Mouse (Mus musculus) cerebellum, postnatal 4 days (tissue): ENCODE measurements at regions not wholly inside any gene's neighbourhood (a gene's known extent, or its start where the extent isn't known, plus 50 kb on each side); places are given as distances from the start of the nearest gene placed in this dataset.
"Not testable (repeated sequence)": the region's sequence is repeated elsewhere in the genome, so short reads cannot be mapped to it uniquely, and the experiment has no call there.

Source experiments
- DNase-seq, 2 experiments: peaks; one replicate each; pipeline ENCODE4 v3.0.0; 2022; ENCODE audit warnings: low spot score in 2 of 2, mixed read lengths in 1 of 2

DNA sequence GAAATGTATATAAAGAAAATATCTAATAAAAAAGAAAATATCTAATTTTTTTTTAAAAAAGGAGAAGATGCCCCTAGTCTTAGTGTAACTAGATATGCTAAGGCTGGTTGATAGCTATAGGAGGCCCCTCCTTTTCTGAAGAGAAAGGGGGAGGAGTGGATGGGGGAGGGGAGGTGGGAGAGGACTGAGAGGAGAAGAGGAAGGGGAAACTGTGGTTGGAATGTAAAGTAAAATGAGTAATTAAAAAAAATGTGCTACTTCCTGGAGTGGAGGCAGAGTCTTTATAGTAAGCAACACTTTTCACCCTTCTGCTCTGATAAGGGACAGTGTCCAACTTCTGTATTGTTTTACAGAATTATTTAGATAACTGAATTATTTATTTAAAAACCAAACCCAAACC, 513.6 kb upstream of the Fam160b2 start:
- DNase-seq = no peak

DNA sequence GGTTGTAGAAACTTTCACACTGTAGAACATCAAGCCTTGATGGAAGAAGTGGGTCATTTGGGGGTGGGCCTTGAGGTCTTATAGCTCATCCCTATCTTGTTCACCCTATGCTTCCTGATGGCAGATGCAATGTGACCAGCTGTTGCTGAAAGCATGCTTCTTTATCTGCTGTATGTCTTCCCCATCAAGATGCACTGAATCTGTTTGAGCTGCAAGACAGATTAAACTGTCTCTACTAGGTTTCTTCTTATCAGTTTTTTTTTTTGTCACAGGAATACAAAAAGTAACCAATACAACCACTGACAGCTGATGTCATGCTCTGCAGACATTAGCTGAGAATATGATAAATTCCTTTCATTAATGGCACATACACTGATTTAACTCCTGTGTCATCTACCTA, 505.0 kb upstream of the Fam160b2 start:
- no peak for DNase-seq

DNA sequence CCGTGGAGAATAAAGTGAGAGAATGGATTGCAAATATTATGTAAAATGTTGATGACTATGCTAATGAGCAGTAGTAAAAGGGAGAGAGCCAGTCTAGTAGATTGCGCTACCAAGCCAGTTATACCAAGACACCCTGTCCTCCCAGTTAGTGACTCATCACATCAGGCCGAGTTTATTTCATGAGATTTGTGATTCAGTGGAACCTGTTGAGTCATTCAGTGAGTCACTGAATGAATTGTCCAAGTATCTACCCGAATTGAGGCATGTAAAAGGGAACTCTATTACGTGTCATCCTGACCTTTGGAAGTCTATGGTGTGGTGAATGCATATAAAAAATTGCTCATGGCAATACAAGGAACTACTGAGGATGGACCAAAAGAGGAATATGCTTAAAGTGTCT, 504.3 kb upstream of the Fam160b2 start:
- DNase-seq = no peak

DNA sequence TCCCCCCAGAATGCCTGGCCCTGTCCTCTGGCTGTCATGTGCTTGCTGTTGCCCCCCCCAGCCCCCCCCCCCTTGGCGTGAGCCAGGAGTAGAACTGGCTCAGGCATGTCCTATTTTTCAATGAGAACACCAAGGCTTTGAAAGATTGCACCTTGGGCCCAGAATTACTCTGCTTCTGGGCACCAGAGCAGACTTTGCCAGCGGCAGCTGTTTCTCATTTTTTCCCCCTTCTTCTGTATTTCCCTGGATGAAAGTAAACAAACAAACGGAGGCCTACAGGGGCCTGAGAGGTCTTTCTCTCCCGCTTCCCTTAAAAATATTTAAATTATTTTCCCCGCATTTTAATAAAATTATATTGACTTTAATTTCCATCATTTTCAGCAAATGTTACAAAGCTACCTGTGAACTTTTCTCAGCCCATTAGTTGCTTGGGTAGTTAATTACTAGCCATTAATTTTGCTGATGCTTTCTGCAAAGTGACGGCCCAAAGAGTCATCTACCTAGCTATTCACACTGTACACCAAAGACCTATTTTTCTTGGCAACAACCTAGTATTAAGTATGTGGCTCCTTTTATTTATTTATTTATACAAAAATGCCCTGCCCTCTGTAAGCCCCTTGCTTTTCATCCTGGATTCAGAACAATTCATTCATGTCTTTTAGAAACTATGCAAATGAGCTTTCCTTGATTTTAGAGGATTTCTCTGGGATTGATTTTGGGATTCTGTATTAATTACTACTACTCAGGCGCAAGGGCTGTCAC, 496.2 kb upstream of the Fam160b2 start:
- DNase-seq = no peak

DNA sequence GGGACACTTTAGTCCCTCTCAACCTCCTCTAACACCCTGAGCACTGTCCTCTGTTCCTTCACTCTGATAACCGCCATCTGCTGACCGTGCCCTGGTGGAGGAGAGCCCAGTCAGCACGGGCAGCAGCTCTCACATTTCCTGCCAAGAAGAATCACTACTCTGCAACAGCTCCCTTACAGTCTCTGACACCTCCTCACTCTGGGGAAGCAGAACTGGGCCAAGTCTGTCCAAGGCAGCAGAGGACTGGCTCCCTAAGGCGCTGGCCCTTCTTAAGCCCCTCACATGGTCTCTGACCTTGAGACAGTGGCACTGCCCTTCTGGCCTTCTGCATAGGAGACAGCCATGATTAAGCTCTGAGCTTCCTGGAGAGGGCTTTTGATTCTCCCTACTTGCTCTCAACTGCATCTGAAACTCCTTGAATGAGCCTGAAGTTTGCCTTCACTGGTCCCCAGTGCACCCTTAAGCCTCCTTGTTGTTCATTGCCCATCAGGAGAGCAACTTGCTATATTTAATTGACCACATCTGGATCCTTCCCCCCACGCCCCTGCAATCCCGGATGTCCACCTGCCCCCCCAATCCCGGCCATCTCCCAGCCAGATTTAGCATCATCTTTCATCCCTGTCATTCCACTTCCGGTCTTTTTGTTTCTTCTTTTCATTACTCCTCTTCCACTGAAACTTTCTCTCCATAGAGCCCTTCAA, 493.1 kb upstream of the Fam160b2 start:
- peak in 1 of 2 experiments; percentile 40 for DNase-seq

- no peak for DNase-seq
Measured at GRCm38 (mm10) chr14:71085721-71086120, 486.1 kb upstream of the Fam160b2 start.

DNA sequence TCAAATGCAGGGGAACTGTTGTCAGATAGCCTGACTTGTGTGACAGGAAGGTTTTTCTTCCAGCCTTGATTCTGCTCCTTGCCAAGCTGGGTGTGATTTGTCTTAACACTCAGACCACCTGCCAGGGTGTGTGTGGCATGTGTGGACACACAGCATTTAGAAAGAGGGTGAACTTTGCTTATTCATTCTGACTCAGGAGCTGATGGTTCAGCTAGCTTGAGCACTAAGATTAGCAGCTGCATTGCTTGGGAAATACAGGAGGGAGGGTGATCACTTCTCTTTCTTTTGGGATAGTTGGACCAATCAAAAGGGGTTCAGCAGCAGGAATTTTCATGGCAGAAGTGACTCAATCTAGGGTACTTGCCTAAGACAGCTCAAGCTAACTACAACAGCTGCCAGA, 482.7 kb upstream of the Fam160b2 start:
- no peak for DNase-seq

DNA sequence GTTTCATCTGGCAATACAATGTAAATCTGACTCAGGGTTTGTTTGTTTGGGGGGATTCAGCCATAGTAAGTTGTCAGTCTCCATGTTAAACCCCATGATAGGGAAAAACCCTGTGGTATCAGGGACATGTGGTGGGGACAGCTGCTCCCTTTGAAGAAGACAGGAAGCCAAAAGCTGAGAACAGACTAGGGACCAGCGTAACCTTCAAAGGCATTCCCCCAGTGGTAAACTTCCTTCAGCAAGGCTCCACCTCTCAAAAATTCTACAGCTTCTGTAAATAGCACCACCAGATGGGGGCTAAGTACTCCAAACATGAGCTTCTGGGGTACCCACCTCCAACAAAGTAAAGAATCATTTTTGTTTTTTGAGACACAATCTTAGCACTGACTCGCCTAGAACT, 476.0 kb upstream of the Fam160b2 start:
- DNase-seq = no peak

GRCm38 (mm10) chr14:71074019-71074418, 474.4 kb upstream of the Fam160b2 start:
- no peak for DNase-seq

DNA sequence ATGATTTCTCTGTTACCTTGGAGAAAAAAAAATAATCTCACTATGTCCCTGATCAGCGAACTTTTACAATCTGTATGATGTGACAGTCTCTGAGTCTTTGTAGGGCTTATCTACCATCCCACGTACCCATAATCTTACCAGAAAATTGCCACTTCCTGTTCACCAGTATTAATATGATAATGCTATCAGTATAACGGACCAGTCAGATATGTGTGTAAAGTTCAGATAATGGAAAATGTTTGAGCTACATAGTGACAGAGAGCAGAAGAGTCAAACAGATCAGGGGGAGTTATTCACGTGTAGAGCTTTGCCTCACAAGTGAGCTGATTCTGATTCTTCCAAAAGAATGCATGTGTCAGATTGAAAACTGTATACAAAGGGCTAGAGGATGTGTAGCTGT, 466.0 kb upstream of the Fam160b2 start:
- DNase-seq = no peak

GRCm38 (mm10) chr14:71056601-71057000, 457.0 kb upstream of the Fam160b2 start:
- DNase-seq = no peak

GRCm38 (mm10) chr14:71055480-71055879, 455.8 kb upstream of the Fam160b2 start:
- DNase-seq = no peak

DNA sequence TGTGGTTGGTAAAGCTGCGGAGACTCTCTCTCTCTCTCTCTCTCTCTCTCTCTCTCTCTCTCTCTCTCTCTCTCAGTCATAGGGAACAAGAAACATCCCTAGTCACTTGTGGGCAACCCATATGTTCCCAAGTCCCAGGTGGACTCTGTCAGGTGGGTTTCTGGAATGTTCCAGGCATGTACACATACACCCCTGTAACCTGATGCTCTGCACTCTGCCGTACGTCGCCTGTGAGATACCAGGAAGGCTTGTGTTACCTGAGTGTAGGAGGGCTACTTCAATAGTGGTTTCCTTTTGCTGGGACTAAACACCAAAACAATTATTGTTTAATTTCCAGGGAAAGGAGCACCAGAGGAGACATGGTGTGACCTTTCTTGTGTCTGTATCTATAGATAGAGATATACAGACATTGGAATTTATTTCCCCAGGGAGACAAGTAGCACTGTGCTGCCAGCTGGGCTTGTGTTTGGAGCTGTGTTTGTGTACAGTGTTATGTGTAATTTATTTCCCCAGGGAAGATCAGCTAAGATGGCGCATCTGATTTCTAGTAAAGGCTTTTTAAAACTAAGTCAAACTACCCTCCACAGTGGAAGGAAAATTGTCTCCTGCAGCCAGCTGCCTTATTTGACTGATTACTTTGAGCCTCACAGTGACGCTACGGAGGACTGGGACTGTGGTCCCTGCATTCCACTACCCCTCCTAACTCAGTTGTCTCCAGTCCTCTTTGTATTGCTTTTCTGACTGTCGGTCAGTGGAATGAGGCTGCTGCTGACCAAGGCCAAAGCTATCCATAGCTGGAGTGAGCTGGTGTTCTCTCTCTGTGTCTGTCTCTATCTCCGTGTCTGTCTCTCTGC, 454.4 kb upstream of the Fam160b2 start:
- DNase-seq = no peak

DNA sequence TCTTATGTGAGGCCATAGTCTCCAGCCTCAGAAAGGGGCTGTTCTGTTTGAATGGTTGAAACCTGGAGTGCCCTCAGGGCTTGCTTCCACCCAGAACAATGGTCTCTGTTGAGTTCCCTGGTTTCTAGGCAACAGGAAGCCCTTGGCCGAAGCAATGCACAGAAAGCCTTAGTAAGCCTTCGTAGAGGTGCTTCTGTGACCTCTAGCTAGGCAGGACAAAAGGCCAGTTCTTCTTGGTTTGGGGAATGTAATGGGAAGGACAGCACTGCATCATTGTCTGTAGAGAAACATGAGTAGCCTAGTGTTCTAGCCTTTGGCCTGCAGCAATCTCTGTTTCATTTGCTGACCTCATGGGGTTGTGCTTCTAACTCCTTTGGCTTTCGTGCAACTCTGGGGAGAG, 447.5 kb upstream of the Fam160b2 start:
- DNase-seq = no peak

DNA sequence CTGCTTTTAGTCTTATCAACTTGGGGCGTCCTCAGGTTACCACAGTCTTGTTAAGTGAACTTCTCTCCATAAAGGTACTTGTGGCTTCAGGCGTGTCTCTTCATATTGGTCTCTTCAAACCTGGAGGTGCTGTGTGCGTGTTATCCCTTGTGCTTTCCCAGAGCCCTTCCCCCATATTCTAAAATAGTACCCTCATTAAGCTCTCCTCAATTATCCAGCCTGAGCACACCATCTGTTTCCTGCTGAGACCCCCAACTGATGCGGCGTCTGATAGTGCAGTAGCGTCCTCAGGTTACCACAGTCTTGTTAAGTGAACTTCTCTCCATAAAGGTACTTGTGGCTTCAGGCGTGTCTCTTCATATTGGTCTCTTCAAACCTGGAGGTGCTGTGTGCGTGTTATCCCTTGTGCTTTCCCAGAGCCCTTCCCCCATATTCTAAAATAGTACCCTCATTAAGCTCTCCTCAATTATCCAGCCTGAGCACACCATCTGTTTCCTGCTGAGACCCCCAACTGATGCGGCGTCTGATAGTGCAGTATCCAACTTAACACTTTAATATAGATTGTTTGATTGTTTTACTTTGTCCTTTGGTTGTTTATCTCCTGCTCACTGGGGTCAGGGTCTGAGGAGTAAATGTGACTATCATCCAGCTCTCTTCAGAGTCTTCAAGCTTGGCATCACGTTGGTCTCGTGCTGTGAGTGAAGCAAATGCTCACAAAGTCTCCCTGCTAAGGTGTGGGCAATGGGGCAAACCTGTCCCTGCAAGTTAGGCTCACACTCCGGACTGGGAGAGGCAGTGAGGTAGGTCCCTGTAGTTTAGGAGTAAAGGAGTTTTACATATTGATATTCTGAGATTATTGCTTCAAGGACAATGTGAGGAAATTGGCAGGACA, 444.5 kb upstream of the Fam160b2 start:
- not testable (repeated sequence) for DNase-seq

DNA sequence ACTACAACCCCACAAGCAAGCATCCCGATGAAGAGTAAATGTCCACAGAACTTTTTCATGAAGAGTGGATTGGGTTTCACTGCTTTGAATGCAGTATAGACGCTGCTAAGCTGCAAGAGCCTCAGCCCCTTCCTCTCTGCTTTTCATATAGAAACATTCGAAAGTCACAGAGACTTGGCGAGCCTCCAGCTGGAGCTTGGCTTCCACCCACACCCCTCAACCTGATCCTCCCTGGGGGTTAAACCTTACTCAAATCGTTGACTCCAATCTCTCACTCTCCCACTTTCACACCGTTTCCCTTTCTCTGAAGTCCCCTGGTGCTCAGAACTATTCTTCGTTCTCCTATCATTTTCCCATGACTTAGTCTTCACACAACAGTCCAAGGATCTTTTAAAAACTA, 437.0 kb upstream of the Fam160b2 start:
- DNase-seq = no peak

- DNase-seq = no peak
Measured at GRCm38 (mm10) chr14:71033586-71033985, 434.0 kb upstream of the Fam160b2 start.

DNA sequence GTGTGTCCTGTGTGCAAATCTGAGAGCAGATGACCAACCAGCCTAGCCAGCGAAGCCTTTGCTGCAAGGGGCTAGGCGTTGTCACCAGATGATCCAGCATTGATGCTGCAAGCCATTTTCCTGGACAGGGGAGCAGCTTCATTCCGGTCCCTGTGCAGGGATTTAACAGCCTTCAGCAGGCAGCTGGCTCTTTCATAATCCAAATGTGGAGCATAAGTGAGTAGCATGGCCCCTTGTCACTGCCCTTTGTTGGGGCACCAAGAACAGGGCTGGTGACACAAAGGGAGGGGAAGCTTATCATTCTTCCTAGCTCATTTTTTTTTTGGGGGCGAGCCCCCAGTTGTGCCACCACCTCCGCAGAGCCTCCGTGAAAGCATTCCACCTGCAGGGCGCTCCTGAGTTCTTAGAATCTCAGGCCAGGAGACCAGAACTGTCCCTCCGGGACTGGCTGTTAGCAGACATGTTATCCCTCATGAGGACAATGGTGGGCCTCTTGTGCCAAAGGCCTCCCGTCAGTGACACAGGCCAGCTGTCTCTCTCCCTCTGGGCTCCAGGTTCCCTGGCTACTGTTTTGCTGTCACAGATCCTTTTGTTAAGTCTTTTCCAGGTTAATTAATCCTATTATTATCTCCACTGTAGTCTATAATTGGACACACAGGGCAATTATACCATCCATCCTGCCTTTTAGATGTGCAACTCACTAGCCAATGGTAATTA, 430.7 kb upstream of the Fam160b2 start:
- no peak for DNase-seq
